Mouse (Mus musculus) ES-Bruce4 (cell line): ENCODE data around the gene Unc93b1. TPM values are rescaled to one million over a fixed set of nuclear protein-coding genes. Genes with fewer than 3 reads are reported as not detected.

ENCODE experiments used
- H3K27ac ChIP-seq: 2 replicates; pipeline ENCODE4 v1.5.1; 2012; ENCODE audit warnings: low read length, inconsistent platforms; ENCODE audit not compliant: insufficient read depth
- H3K27me3 ChIP-seq: 2 replicates; pipeline ENCODE4 v1.6.1; 2012; ENCODE audit warnings: mild to moderate bottlenecking, low read length, inconsistent platforms; ENCODE audit not compliant: control insufficient read depth, poor library complexity, insufficient read depth, severe bottlenecking
- H3K36me3 ChIP-seq: 2 replicates; pipeline ENCODE4 v1.6.1; 2012; ENCODE audit warnings: inconsistent platforms, mild to moderate bottlenecking, low read length, moderate library complexity; ENCODE audit not compliant: control insufficient read depth, poor library complexity, insufficient read depth, severe bottlenecking
- H3K4me1 ChIP-seq: one replicate; pipeline ENCODE4 v1.8.1; 2011; ENCODE audit warnings: low read length; ENCODE audit not compliant: control insufficient read depth, insufficient read depth
- H3K4me3 ChIP-seq: 2 replicates; pipeline ENCODE4 v1.5.1; 2011; ENCODE audit warnings: low read depth, mild to moderate bottlenecking, low read length
- H3K9ac ChIP-seq: 2 replicates; pipeline ENCODE4 v1.6.1; 2012; ENCODE audit warnings: low read depth, mild to moderate bottlenecking, inconsistent platforms; ENCODE audit not compliant: poor library complexity, severe bottlenecking
- H3K9me3 ChIP-seq: replicated peaks from 2 replicates; pipeline ENCODE4 v1.6.1; 2012; ENCODE audit warnings: mild to moderate bottlenecking, low read length, inconsistent platforms; ENCODE audit not compliant: control insufficient read depth, poor library complexity, insufficient read depth, severe bottlenecking
- CTCF ChIP-seq: IDR thresholded peaks from one replicate; pipeline ENCODE4 v1.8.1; 2011; ENCODE audit warnings: low read depth, low read length
- EP300 ChIP-seq: IDR thresholded peaks from 2 replicates; pipeline ENCODE4 v1.6.1; 2011; ENCODE audit warnings: low read depth, low read length; ENCODE audit not compliant: insufficient read depth
- POLR2A ChIP-seq: IDR thresholded peaks from one replicate; pipeline ENCODE4 v1.8.1; 2011; ENCODE audit warnings: low read length; ENCODE audit not compliant: insufficient read depth
- polyA plus RNA-seq: library from polyadenylated mRNA; stranded (reverse); fragments of >200 nt; gene quantifications from 2 replicates; pipeline ENCODE4 v1.2.4, GENCODE M21; 2011; ENCODE audit warnings: low read depth; ENCODE audit not compliant: missing spikeins, insufficient read depth, insufficient read length

Unc93b1 gene
- polyA plus RNA-seq, 1 experiment: 13.5 TPM

DNA sequence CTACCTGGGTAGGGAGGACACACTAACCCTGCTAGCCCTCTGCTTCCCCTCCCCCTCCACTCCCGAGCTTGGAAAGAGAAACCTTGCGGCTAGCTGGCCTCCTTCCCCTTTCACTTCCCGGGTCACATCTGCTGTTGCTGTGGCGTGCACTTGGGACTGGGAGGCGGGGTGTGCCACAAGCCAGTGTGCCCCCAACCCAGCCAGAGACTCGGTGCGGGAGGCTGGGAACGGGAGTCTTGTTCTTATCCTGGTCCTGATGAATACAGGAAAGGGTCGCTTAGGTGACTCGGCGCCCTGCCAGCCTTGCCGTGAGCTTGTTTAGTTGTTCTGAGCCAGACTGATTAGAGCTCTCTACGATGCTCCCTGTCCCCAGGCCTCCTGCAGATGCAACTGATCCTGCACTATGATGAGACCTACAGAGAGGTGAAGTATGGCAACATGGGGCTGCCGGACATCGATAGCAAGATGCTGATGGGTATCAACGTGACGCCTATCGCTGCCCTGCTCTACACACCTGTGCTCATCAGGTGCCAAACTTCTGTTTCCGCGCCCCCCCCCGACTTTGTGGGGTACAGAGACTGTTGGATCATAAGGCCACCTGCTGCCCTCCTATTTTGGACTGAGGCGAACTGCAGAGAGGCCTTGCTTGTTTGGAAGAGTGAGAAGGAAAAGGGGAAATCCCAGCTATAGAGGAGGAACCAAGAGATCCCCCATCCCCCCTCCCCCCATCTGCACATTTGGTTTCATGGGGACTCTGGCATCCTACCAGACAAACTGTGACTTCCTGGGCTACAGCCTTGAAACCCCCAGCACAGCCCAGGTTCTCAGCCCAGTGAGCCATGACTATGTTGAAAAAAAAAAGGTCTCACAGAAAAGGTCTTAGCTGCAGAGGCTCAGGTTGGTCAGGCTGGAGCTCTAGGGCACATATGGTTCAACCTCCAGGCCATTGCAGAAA, 1.2 kb downstream of the Unc93b1 start:
- TF ChIP-seq EP300: no peak
- TF ChIP-seq POLR2A: no peak
- TF ChIP-seq CTCF: no peak
- no peak overlapping the region for H3K27ac ChIP-seq
- no peaks in the 10 kb centered on the region for H3K9me3 ChIP-seq

DNA sequence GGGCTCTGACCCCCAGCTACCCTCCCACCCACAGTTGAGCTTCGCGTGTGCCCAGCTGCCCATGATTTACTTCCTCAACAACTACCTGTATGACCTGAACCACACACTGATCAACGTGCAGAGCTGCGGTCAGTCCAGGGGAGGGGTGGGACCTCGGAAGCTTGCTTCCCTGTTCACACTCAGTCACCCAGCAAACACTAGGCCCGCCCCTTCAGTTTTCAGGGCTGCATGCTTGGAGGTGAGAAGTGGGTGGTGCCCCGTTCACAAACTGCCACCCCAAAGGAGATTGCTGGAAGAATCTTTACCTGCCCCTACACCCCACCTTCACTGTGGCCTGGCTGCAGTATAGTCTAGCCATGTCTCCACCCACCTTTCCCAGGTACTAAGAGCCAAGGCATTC, 7.3 kb downstream of the Unc93b1 start:
- TF ChIP-seq EP300 (no peak), POLR2A (no peak), CTCF (no peak)
- Histone ChIP-seq H3K36me3 (no peaks in the 10 kb centered on the region), H3K4me3 (peak overlapping the region; percentile 42), H3K4me1 (peaks cover 5% of the 10 kb centered on the region), H3K27me3 (no peaks in the 10 kb centered on the region), H3K9ac (no peak overlapping the region), H3K9me3 (no peaks in the 10 kb centered on the region), H3K27ac (no peak overlapping the region)

More for the DNA sequence above, 1.2 kb downstream of the Unc93b1 start:
- Histone ChIP-seq H3K4me3 (peak overlapping the region; percentile 63), H3K36me3 (no peaks in the 10 kb centered on the region), H3K4me1 (no peaks in the 10 kb centered on the region), H3K9ac (peak overlapping the region; percentile 36), H3K27me3 (no peaks in the 10 kb centered on the region)

DNA sequence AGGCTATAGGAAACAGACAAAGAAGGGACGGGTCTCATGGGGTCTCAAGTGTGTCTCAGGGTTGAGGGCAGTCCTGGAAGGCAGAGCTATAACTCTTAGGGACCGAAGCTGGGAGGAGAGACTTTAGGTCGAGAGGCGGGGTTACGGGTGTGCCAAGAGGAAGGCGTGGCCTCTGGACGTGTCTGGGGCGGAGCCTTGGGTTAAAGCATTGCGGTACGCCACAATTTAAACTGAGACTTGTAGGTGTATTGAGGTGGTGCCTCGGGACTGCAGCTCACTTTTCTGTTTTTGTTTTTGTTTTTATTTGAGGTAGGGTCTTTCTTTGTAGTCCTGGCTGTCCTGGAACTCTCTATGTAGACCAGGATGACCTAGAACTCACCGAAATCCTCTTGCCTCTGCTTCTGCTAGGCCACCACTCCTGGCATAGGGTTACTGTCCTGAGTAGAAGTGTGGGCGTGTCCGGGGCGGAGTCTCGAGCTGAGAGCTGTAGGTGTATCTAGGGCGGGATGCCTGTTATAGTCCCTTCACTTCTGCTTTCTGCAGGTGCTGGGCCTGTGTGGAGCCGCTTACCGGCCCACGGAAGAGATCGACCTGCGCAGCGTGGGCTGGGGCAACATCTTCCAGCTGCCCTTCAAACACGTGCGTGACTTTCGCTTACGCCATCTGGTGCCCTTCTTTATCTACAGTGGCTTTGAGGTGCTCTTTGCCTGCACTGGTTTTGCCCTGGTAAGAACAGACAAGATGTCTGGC, 8.2 kb downstream of the Unc93b1 start:
- Histone ChIP-seq H3K27me3 (no peaks in the 10 kb centered on the region), H3K4me1 (peaks cover 5% of the 10 kb centered on the region), H3K9me3 (no peaks in the 10 kb centered on the region), H3K4me3 (peak overlapping the region; percentile 42), H3K9ac (no peak overlapping the region), H3K36me3 (no peaks in the 10 kb centered on the region), H3K27ac (no peak overlapping the region)
- TF ChIP-seq CTCF (no peak), POLR2A (no peak), EP300 (no peak)

DNA sequence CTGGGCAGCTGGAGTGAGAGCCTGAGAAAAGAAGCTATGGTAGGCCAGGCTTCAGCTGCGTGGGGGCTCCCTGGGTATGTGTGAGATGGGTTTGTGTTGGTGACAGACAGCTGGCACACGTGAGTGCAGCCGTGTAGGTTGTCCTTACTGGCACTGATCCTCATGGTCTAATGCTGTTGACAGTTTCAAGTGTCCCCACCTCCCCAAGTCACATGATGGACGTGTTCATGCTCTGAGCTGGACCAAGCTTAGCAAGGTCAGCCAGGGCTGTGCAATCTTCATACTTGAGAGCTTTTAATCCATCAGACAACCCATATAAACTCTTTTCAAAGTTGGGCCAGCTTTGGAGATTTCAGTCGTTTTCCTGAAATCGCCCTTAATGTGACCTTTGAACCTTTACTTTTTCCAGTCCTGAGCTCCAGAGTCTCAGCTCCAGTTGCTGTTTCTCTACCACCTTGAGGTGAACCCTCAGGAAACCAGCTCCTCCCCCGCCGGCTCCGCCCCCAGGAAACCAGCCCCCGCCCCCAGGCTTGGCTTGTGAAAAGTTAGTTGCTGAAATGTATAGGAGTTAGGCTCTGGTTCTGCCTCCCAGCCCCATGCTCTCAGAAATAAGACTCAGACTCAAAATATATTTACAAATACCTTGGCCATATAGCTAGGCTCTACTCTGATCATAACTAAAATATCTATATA, 11.0 kb downstream of the Unc93b1 start:
- Histone ChIP-seq H3K9ac (no peak overlapping the region), H3K4me3 (no peak overlapping the region), H3K9me3 (no peaks in the 10 kb centered on the region), H3K4me1 (peaks cover 5% of the 10 kb centered on the region), H3K27me3 (no peaks in the 10 kb centered on the region), H3K27ac (no peak overlapping the region), H3K36me3 (no peaks in the 10 kb centered on the region)
- TF ChIP-seq EP300 (no peak), CTCF (no peak), POLR2A (no peak)

DNA sequence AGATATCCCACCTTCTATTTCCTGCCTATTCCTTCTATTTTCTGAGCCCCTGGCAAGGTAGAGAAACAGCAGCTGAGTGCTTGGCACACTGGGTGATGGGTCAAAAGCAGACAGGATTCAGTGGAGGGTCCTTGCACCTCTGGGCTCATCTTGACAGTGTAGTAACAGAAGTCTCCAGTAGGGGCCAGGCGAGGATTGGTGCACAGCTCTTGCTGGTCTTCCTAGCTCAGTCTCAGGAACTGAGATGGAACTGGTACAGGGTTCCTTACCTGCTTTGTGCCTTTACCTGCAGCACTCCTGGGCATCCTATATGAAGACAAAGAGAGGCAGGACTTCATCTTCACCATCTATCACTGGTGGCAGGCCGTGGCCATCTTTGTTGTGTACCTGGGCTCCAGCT, 11.7 kb downstream of the Unc93b1 start:
- Histone ChIP-seq H3K36me3 (no peaks in the 10 kb centered on the region), H3K4me1 (peaks cover 5% of the 10 kb centered on the region), H3K27ac (no peak overlapping the region), H3K4me3 (no peak overlapping the region), H3K27me3 (no peaks in the 10 kb centered on the region), H3K9ac (no peak overlapping the region), H3K9me3 (no peaks in the 10 kb centered on the region)
- TF ChIP-seq CTCF (peak; percentile 82), EP300 (no peak), POLR2A (no peak)
